Mouse (Mus musculus): ENCODE measurements at regions not wholly inside any gene's neighbourhood (a gene's known extent, or its start where the extent isn't known, plus 50 kb on each side); places are given as distances from the start of the nearest gene placed in this dataset.

DNA sequence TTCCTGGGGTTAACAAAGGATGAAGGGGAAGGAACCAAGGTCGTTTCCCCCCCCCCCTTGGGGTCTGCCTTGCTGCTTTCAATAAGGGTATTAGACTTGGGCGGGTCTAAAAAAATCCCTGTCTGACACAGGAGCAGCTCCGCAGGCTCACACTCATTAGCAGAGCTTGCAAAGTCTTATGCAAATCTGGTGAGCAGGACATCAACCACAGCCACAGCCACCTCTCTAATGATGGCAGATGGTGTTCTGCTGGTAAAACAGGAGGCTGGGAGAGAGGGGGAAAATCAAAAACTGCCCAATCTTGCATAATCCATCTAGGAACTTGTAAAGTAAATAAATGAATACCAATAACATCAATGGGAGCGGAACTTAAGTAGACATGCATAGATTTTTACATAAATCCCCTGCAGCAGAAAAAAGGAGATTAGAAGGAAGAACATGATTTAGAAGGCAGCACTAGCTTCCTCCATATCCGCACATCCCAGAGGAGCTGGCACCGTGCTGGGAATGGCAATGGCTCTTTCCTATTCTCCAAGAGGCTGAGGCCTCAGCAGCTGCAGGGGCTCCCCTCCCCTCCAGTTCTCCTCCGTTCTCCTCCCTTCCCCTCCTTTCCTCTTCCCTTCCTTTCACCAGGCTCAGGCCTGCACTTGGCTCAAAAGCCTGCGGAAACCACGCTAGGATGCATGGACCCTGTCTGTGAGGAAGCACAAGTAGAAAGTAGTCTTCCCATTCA lies 65.6 kb upstream of the Pirt start:
- Histone ChIP-seq H3K4me2 (ENCODE audit: low read length) (no peak overlapping the region), H3K4me3 (replicated peaks; ENCODE audit: low read depth, low read length) (no peak overlapping the region), H3K27me3 (ENCODE audit: insufficient read depth, low read length) (no peaks in the 10 kb centered on the region), H3K27ac (no peak overlapping the region), H3K9me3 (replicated peaks; ENCODE audit: low read length) (no peaks in the 10 kb centered on the region; the same call in 1 of the 2 replicates), H3K4me1 (replicated peaks; ENCODE audit: insufficient read depth, low read length) (no peaks in the 10 kb centered on the region), H3K36me3 (ENCODE audit: insufficient read depth, low read length) (no peaks in the 10 kb centered on the region), H3K9ac (ENCODE audit: low read depth, low read length) (no peak overlapping the region)
- DNase-seq (ENCODE audit: low spot score) (no peak), ATAC-seq (replicated peaks; ENCODE audit: low FRiP score, low read depth) (no peak)
- TF ChIP-seq CTCF (IDR thresholded peaks at IDR 0.05; ENCODE audit: low read depth): no peak
- WGBS: 57% methylated on average over 9 of the region's 9 CpGs
